Mouse (Mus musculus) retina, embryonic 14.5 days (tissue): ENCODE results near the gene Sumf1.
A peak's percentile ranks its signal among the peaks of the same experiment; 100 is the strongest.

Source experiments
- DNase-seq: peaks from one replicate; pipeline ENCODE4 v3.0.0-alpha.2; 2015; ENCODE audit warnings: low spot score

Sumf1 gene

GRCm38 (mm10) chr6:108092646-108093045 lies 92.7 kb downstream of the Sumf1 start:
- no peak for DNase-seq

DNA sequence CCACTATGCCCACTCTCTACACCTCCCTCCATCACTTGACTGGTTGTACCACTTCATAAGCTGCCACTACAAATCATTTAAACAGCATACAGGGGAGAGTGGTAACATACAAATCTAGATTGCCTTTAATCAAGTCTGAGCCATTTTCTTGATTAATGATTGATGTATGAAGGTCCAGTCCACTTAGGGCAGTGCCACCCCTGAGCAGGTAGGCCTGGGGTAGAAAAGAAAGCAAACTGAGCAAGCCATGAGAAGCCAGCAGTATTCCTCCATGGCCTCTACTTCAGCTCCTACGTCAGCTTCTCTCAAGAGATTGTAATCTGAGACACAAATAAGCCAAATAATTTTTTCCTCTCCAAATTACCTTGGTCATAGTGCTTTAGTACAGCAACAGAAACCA lies 94.1 kb downstream of the Sumf1 start:
- no peak for DNase-seq

GRCm38 (mm10) chr6:108075857-108076256 lies 109.5 kb downstream of the Sumf1 start:
- DNase-seq = no peak

GRCm38 (mm10) chr6:108074624-108075023 lies 110.8 kb downstream of the Sumf1 start:
- no peak for DNase-seq

- no peak for DNase-seq
These were observed 111.5 kb downstream of the Sumf1 start for GRCm38 (mm10) chr6:108073931-108074330.

DNA sequence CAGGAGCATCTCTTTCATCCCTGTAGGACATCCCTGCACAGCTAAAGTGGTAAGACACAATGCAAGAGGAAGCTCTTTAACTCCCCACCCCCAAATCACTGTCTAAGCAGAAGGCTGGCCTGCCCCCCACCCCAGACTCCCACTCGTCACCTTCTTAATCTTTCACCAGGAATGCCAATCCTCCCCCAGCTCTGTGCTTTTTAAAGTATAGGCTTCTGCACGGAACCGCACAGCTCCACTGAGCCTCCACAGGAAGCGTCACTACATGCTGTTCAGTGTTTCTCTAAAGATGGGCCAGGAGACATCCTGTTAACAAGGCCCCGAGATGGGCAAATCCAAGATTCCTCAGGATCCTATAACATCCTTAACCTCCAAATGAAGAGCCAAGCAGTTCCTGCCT lies 112.3 kb downstream of the Sumf1 start:
- no peak for DNase-seq

GRCm38 (mm10) chr6:108070947-108071346 lies 114.4 kb downstream of the Sumf1 start:
- DNase-seq = no peak

DNA sequence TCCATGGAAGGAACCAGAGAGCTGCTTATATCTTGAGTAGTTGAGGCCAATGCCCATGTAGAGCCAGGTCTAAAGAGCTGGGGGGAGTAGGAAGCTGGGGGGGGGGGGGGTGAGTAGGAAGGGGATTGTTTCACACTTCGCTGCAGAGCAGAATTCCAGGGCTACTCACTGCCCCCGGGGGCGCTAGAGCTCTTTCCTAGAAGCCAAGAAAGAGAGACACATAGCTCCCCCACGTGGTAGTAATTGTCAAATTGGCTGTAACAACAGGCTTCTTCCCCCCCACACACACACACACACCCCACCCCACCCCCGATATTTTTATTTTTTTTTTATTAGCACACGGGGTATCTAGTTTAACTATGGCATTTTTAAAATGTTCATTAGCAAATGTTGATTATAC lies 119.8 kb downstream of the Sumf1 start:
- DNase-seq = peak; percentile 90

- DNase-seq = peak; percentile 98
These were observed 120.4 kb downstream of the Sumf1 start, which contains the start of gene Setmar for GRCm38 (mm10) chr6:108064918-108065526. TSS of gene Setmar (plus strand) at chr6:108065045.

DNA sequence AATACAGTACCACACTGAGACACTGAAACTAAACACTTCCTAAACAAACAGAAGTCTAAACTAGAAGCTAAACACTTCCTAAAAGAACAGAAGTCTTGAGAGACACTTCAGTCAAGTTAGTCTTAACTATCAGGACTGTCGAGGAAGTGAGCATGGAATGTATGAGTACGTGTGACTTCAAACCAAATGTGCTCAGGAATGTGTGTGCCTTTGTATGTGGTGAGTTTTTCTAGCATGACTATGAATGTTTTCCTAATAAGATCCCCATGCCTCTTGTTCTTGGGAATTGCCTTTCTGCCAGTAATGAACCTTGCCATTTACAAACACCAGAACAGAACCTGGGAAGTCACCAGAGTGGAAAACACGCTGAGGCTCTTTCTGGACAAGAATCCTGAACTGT lies 124.3 kb downstream of the Sumf1 start:
- no peak for DNase-seq

GRCm38 (mm10) chr6:108058066-108058465 lies 127.3 kb downstream of the Sumf1 start:
- no peak for DNase-seq

GRCm38 (mm10) chr6:108057353-108057752 lies 128.0 kb downstream of the Sumf1 start:
- no peak for DNase-seq
